Mouse (Mus musculus) testis, postnatal 14 days (tissue): ENCODE data around the gene Pcp2.
A peak's percentile ranks its signal among the peaks of the same experiment; 100 is the strongest.

Source experiments
- DNase-seq: peaks from one replicate; pipeline ENCODE4 v3.0.0; 2021; ENCODE audit warnings: low spot score

Gene Pcp2

DNA sequence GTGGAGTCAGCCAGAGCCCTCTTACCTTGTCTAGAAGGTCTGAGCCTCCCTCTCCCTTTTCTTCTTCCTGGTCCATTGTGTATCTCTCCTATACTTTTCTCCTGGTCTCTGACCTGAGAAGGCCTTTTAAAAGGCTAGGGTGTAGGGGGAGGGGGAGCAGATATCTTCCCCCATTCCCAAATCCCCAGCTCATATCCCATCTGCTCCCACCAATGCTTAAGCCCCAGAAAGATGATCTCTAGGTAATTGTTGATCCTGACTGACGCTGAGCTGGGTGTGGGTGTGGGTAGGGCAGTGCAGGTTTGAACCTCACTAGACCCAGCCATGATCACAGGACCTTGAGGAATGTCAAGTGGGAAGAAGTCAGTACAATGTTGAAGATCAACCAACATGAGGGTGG is at the start of gene Pcp2:
TSS of gene Pcp2 (minus strand) at position 101 of the 400 bp plus-strand sequence.
- DNase-seq: no peak

- DNase-seq: no peak
These were observed 49.3 kb upstream of the Pcp2 start for GRCm38 (mm10) chr8:3674671-3675070.

GRCm38 (mm10) chr8:3671980-3672491 is 46.7 kb upstream of the Pcp2 start, which contains the start of gene Fcor:
Gene Fcor (minus strand): TSS chr8:3672362.
- peak; percentile 56 for DNase-seq

DNA sequence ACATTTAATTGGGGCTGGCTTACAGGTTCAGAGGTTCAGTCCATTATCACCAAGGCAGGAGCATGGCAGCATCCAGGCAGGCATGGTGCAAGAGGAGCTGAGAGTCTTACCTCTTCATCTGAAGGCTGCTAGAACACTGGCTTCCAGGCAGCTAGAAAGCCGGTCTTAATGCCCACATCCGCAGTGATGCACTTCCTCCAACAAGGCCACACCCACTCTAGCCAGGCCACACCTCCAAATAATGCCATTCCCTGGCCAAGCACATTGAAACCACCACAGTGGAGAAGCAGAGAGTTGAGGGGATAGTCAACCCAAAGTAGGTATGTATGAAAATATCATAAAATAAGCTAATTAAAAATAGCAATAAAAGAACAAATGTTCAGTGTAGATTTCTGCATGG is 45.0 kb upstream of the Pcp2 start:
- DNase-seq: no peak

- DNase-seq: no peak
These were observed 40.2 kb upstream of the Pcp2 start, which contains the start of gene Mcemp1 for GRCm38 (mm10) chr8:3665507-3665906. Gene Mcemp1 (plus strand): TSS chr8:3665754.

DNA sequence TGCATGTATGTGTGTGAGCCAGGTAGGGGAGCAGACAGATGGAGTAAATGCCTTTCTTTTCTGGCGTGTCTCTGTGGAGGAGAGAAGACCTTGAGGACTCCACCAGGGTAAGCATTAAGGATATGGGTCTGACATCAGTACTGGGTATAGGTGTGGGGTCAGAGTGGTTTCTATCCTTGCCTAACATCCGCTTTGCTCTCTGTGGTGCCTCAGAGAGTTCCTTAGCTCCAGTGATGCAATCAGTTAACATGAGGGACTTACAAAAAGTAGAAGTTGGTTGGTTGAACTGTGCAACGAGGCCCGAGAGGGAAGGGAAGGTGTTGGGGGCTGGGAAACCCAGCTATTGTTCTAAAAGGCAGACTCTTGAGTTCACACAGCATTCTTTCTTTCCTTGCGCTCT is 39.1 kb upstream of the Pcp2 start:
- no peak for DNase-seq

DNA sequence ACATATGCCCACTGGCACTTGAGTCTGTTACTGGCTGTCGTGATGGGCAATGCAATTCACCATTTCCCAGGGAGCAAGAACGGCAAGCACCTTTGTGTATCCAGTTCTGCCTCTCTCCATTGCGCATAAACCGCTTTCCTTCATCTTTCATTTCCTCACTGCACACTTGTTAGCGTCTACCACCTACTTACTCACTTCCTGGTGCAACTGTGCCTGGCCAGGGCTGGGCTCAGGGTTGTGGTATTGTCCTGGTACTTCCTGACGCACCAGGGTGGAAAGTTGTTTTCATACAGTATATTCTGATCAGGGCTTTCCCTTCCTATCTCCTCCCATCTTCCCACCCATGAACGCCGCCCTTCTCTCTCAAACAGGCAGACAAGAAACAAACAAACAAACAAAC is 35.5 kb upstream of the Pcp2 start:
- DNase-seq: no peak

DNA sequence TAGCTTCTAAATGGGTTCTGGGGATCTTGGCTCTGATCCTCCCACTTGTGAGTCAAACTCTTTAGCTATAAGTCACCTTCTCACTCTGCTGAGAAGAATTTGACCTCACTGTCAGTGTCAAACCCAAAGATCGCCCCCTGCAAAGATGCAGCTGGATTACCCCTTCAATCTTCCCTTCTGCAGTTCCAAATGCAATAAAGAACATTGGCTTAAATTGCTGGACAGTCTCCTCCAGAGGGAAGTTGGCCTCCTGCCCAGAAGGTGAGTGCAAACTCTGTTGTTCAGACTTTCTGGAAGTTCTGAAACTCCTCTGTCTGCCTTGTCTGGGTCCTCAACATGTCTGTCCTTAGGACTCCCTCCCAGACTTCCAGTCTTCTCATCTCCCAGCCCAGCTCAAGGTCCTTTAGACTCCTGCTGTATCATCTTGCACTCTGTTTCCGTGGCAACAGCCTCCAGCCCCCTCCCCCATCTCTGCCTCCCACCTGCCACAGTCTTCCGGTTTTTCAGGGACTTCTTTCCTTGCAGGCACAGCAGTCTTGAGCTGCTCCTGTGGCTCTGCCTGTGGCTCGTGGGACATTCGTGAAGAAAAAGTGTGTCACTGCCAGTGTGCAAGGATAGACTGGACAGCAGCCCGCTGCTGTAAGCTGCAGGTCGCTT is 31.5 kb upstream of the Pcp2 start:
- no peak for DNase-seq

DNA sequence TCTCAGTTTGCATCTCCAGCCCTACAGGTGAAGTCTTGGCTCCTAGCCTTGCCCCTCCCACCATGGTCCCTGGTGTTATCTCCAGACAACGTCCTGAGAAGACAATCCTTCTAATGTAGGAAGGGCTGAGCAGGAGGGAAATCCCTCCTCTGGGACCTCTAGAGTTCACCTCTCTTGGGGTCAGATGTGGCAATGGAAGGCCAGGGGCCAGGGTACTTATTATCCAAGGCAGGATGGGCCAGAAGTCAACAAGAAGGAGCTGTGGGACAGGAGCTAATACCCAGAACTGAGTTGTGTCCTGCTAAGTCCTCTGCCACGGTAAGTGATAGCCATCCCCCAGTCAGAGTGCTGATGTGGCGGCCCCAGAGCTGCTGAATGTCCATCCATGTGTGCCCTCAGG is 30.2 kb upstream of the Pcp2 start, which contains the start of gene Retn:
TSS of gene Retn (plus strand) at position 245 of the 400 bp plus-strand sequence.
- no peak for DNase-seq

DNA sequence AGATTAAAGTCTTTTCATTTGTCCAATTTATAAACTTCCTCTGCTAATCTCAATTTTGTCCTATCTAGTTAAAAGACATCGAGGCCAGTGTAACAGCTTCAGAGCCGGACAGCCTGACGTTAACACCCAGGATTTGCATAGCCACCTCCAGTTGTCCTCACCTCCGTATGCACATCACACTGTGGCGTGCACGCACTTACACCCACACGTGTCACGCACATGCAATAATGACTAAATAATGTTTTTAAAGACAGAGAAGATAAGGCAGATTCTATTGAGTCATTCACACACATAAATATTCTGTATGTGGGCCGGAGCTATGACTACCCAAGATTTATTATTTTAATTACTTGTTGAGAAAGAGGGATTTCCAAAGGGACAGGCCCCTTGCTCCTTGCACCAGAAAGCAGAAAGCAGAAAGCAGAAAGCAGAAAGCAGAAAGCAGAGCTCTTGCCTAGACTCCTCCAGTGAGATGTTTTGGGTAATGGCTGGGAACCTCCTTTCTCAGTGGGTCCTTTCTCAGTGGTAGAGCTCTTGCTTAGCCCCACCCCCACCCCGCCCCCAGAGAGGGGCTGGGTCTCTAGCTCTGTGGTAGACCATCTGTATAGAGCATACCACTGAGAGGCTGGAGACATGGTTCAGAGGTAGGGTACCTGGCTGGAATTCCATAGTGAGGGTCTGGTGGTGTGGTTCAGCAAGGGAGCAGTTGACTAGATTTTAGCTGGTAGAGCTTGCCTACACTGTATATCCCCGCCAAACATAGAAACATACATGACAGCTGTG is 29.6 kb upstream of the Pcp2 start:
- no peak for DNase-seq

DNA sequence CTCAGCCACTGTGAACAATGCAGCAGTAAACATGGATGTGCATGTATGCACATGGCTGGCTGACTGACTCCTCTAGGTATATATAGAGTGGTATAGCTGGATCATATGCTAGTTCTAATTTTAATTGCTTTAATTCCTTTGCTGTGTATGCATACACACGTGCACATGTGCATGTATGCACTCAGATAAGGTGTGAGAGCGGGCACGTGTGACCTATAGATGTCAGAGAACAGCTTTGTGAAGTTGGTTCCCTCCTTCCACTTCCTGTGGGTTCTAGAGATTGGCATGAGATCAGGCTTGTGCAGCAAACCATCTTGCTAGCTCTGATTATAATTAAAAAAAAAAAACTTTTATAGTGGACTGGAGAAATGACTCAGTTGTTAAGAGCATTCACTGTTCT is 27.5 kb upstream of the Pcp2 start:
- no peak for DNase-seq

DNA sequence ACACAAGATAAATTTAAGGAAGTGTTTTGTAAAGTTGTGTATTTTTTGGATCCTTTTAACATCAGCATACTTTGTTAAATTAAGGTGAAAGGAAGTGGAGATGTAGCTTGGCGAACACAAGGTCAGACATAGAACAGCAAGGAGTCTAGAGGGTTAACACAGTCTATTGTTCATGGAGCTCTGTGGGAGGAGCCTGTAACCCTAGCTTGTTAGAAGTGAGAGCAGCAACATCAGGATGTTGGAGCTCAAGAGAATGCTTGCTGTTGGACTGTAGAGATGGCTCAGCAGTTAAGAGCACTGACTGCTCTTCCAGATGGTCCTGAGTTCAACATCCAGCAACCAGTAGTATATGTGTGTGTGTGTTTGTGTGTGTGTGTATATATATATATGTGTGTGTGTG is 23.6 kb upstream of the Pcp2 start:
- no peak for DNase-seq

GRCm38 (mm10) chr8:3648268-3648667 is 22.9 kb upstream of the Pcp2 start:
- DNase-seq: no peak

DNA sequence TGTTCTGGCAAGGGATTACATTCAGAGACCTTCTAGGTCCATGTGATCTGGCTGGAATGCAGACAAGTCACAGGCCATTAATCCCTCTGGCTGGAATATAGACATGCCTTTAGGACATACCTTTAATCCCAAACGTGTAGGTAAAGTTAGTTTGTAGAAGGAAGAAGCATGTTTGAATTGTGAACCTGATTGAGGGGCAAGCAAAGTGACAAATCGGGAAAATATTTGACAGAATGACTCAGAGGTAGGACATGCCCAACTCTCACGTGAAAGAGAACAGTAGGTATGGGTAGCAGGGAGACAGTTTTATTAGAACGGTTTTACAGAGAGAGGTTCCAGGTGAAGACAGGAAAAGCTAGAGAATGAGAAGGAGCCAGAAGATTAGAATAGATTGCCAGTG is 22.2 kb upstream of the Pcp2 start:
- DNase-seq: no peak

DNA sequence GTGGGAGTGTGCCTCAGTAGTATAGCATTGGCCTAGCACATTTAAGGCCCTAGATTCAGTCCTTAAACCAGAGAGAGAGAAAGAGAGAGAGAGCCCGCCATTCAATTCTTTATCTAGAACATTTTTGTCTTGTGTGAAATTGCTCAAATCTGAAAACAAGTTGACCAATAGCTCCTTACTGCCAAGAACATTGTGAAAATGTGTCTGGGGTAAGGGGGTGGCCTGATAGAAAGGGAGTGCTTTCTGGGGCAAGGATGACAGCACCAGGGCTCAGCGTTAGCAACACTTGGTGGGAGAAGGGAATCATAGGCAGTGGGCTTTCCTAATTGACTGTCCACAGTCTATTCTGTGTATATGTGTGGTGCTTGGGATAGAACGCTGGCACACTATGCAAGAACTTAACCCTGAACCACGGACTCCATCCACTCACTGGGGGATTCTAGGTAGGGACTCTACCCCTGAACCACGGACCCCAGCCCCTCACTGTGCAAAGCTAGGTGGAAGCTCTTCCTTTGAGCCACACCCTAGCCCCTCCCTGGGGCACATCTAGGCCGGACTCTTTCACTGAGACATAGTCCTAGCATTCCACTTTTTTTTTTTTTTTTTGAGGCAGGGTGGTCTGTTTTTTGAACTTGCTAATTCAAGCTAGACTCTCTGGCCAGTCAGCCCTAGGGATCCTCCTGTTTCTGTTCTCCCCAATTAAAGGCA is 21.6 kb upstream of the Pcp2 start:
- no peak for DNase-seq

GRCm38 (mm10) chr8:3645804-3646203 is 20.5 kb upstream of the Pcp2 start:
- no peak for DNase-seq

GRCm38 (mm10) chr8:3631478-3631875 is 6.1 kb upstream of the Pcp2 start:
- DNase-seq: no peak

DNA sequence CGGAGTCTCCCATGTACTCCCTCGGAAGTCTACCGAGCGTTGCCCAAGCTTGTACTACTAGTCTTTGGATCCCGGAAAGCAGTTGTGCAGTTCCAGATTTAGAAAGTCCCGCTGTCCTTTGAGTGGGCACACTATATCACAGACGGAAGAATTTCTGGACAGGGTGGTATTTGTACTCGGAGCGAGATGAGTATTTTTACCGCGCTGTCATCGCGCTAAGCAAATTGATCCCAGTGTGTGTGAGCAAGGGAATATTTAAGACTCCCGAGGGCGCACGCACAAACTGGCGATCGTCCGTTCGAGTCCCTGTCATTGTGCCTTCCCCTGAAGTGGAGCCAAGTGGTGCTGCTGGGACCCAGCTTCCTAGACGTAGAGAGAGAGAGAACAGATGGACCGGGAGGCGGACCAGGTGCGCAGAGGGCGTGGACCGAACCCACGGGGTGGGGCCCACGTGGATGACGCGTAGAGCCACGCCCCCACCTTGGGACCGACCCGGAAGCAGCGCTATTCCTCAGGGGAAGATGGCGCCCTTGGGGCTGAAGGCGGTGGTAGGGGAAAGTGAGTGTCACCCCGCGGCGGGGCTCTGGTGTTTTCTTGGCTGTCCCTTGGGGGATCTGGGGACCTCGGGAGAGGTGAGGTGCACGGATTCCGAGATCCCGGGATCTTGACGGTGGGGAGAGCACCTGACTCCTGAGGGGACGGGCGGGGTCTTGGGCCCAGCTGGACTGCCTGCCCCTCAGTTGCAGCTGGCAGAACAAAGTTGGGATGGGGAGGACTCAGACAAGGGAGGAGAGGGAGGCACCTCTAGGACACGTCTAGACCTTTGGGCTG is 5.5 kb upstream of the Pcp2 start, which contains the start of gene Stxbp2:
TSS of gene Stxbp2 (plus strand) at position 309 of the 831 bp plus-strand sequence.
- peak; percentile 81 for DNase-seq

DNA sequence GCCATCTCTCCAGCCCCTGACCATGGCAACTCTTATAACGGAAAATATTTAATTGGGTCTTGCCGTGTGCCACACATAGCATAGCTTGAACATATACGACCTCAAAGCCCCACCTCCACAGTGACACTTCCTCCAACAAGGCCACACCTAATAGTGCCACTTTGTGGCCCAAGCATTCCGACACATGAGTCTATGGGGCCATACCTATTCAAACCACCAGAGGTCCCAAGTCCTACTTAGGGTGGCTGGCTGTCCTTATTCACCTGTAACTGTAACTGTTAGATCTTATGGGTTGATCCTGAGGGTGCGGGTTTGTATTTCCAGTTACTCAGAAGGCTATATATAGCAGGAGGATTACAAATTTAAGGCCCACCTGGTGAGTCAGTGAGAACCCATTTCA is 2.7 kb upstream of the Pcp2 start:
- no peak for DNase-seq

GRCm38 (mm10) chr8:3626971-3627370 is 1.6 kb upstream of the Pcp2 start:
- DNase-seq: no peak

- DNase-seq: no peak
These were observed 3.2 kb downstream of the Pcp2 start for GRCm38 (mm10) chr8:3622119-3622518.
